Mouse (Mus musculus) C2C12 (cell line): Measurements from ENCODE around the gene Ranbp2.

Experiments used
- CEBPB ChIP-seq: IDR thresholded peaks from one replicate; pipeline ENCODE4 v1.6.1; 2011; ENCODE audit warnings: low read depth, mild to moderate bottlenecking, control low read depth, moderate library complexity
- CTCF ChIP-seq: IDR thresholded peaks from one replicate; pipeline ENCODE4 v1.5.1; 2011; ENCODE audit not compliant: control insufficient read depth, insufficient read depth, insufficient read length
- FOSL1 ChIP-seq: IDR thresholded peaks from one replicate; pipeline ENCODE4 v1.8.0; 2011; ENCODE audit warnings: mild to moderate bottlenecking, low read length; ENCODE audit not compliant: poor library complexity, insufficient read depth, severe bottlenecking
- MAX ChIP-seq: IDR thresholded peaks from one replicate; pipeline ENCODE4 v1.6.1; 2011; ENCODE audit warnings: mild to moderate bottlenecking, control low read depth
- MYOG ChIP-seq: IDR thresholded peaks from one replicate; pipeline ENCODE4 v1.6.1; 2011; ENCODE audit not compliant: control insufficient read depth, insufficient read length; ENCODE audit errors: extremely low read depth
- USF1 ChIP-seq: IDR thresholded peaks from one replicate; pipeline ENCODE4 v1.6.1; 2011; ENCODE audit warnings: low read depth, mild to moderate bottlenecking, control low read depth, moderate library complexity

- TF ChIP-seq CTCF (no peak), USF1 (no peak), MAX (no peak), CEBPB (no peak), MYOG (no peak), FOSL1 (no peak)
These were observed 82.6 kb downstream of the Ranbp2 start for GRCm38 (mm10) chr10:58529358-58529757.
